Mouse (Mus musculus): ENCODE results near the gene Espn. TPM values are rescaled to one million over a fixed set of nuclear protein-coding genes. Genes with fewer than 3 reads are reported as not detected.
A peak's percentile ranks its signal among the peaks of the same experiment; 100 is the strongest.

Gene Espn
- total and polyA plus RNA-seq, 3 experiments: 4.3 to 48.0 (median 9.3) TPM

DNA sequence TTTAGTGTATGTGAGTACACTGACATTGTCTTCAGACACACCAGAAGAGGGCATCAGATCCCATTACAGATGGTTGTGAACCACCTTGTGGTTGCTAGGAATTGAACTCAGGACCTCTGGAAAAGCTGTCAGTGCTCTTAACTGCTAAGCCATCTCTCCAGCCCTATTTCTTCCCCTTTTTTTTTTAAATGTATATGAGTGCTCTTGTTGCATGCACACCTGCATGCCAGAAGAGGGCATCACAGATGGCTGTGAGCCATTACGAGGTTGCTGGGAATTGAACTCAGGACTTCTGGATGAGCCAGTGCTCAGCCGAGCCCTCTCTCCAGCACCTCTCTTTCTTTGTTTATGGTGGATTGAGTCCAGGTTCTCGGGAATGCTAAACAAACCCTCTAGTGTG lies 42.7 kb downstream of the Espn start:
- DNase-seq (ENCODE audit: low spot score) (no peak), ATAC-seq (ENCODE audit: extremely low read depth, insufficient number of reproducible peaks, low FRiP score, poor library complexity, severe bottlenecking) (no peak)
- Histone ChIP-seq H3K9me3 (replicated peaks) (no peaks in the 10 kb centered on the region), H3K4me1 (ENCODE audit: insufficient read depth, low read depth, low read length) (peaks cover 15% of the 10 kb centered on the region), H3K27me3 (ENCODE audit: insufficient read depth, low read length) (peaks cover 5% of the 10 kb centered on the region; the same call in 1 of the 2 replicates), H3K36me3 (replicated peaks) (peaks cover 8% of the 10 kb centered on the region), H3K4me3 (ENCODE audit: low read depth, low read length) (no peak overlapping the region)
- TF ChIP-seq POLR2AphosphoS5 (IDR thresholded peaks at IDR 0.05; ENCODE audit: insufficient replicate concordance, low read depth, low read length): no peak
- TF ChIP-seq TAL1 (conservative IDR thresholded peaks at IDR 0.05; ENCODE audit: low read depth, low read length): no peak
- no peak for TF ChIP-seq CTCF (IDR thresholded peaks at IDR 0.05; ENCODE audit: low read depth, low read length)
- no peak for TF ChIP-seq GATA2 (IDR thresholded peaks at IDR 0.05; ENCODE audit: borderline replicate concordance, low read depth, low read length)
- no peak for TF ChIP-seq GATA1 (IDR thresholded peaks at IDR 0.05; ENCODE audit: borderline replicate concordance, low read length)

DNA sequence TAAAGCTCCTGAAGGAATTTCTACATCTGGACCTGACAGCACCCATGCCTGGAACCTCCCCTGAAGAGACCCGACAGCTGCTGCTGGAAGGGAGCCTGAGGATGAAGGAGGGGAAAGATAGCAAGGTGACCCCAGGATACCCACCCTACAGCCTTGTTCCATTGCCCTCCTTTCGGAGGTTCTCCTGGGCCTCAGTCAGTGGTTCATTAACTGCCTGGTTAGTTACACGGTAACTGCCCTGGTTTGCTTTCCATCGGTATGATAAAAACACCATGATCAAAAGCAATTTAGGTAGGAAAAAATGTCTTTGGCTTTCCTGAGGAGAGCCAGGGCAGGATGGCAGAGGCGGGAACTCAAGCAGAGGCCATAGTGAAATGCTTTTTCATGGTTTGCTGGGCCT lies 43.5 kb downstream of the Espn start:
- no peak for DNase-seq (ENCODE audit: low spot score)
- ATAC-seq (ENCODE audit: extremely low read depth, insufficient number of reproducible peaks, low FRiP score, poor library complexity, severe bottlenecking): no peak
- H3K4me3 ChIP-seq (ENCODE audit: low read depth, low read length): no peak overlapping the region
- H3K9me3 ChIP-seq (replicated peaks): no peaks in the 10 kb centered on the region
- TF ChIP-seq GATA2 (IDR thresholded peaks at IDR 0.05; ENCODE audit: borderline replicate concordance, low read depth, low read length): no peak
- peaks cover 17% of the 10 kb centered on the region for H3K4me1 ChIP-seq (ENCODE audit: insufficient read depth, low read depth, low read length)
- peaks cover 11% of the 10 kb centered on the region; the same call in 1 of the 2 replicates for H3K27me3 ChIP-seq (ENCODE audit: insufficient read depth, low read length)
- peaks cover 13% of the 10 kb centered on the region for H3K36me3 ChIP-seq (replicated peaks)

DNA sequence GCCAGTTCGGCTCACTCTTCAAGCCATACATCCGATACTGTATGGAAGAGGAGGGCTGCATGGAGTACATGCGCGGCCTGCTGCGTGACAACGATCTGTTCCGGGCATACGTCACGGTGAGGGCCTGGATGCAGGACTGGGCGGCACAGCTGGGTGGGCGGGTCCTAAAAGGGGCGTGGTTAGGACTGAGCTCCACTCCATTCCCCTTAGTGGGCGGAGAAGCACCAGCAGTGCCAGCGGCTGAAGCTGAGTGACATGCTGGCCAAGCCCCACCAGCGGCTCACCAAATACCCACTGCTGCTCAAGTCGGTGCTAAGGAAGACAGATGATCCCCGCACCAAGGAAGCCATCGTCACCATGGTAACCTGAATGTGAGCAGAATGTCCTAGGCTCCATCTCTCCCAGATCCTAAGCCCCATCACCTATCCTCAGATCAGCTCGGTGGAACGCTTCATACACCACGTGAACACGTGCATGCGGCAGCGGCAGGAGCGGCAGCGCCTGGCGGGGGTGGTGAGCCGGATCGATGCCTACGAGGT lies 44.1 kb downstream of the Espn start:
- Histone ChIP-seq H3K4me1 (ENCODE audit: insufficient read depth, low read depth, low read length) (peaks cover 18% of the 10 kb centered on the region), H3K4me3 (ENCODE audit: low read depth, low read length) (peak overlapping the region; percentile 70), H3K36me3 (replicated peaks) (peaks cover 17% of the 10 kb centered on the region), H3K27me3 (ENCODE audit: insufficient read depth, low read length) (peaks cover 11% of the 10 kb centered on the region; the same call in 1 of the 2 replicates), H3K9me3 (replicated peaks) (no peaks in the 10 kb centered on the region)
- DNase-seq (ENCODE audit: low spot score): peak; percentile 74
- TF ChIP-seq GATA2 (IDR thresholded peaks at IDR 0.05; ENCODE audit: borderline replicate concordance, low read depth, low read length) (no peak), CTCF (IDR thresholded peaks at IDR 0.05; ENCODE audit: low read depth, low read length) (no peak), GATA1 (IDR thresholded peaks at IDR 0.05; ENCODE audit: borderline replicate concordance, low read length) (no peak), POLR2AphosphoS5 (IDR thresholded peaks at IDR 0.05; ENCODE audit: insufficient replicate concordance, low read depth, low read length) (no peak), TAL1 (conservative IDR thresholded peaks at IDR 0.05; ENCODE audit: low read depth, low read length) (no peak)
- ATAC-seq (ENCODE audit: extremely low read depth, insufficient number of reproducible peaks, low FRiP score, poor library complexity, severe bottlenecking): peak; percentile 90

GRCm38 (mm10) chr4:152107493-152107892 lies 44.7 kb downstream of the Espn start:
- Histone ChIP-seq H3K4me1 (ENCODE audit: insufficient read depth, low read depth, low read length) (peaks cover 18% of the 10 kb centered on the region), H3K4me3 (ENCODE audit: low read depth, low read length) (peak overlapping the region; percentile 70), H3K27me3 (ENCODE audit: insufficient read depth, low read length) (peaks cover 11% of the 10 kb centered on the region; the same call in 1 of the 2 replicates), H3K36me3 (replicated peaks) (peaks cover 17% of the 10 kb centered on the region), H3K9me3 (replicated peaks) (no peaks in the 10 kb centered on the region)
- peak; percentile 60; the same call in 1 of the 2 replicates for ATAC-seq (ENCODE audit: extremely low read depth, insufficient number of reproducible peaks, low FRiP score, poor library complexity, severe bottlenecking)
- peak; percentile 34 for DNase-seq (ENCODE audit: low spot score)
- TF ChIP-seq TAL1 (conservative IDR thresholded peaks at IDR 0.05; ENCODE audit: low read depth, low read length): no peak
- no peak for TF ChIP-seq GATA1 (IDR thresholded peaks at IDR 0.05; ENCODE audit: borderline replicate concordance, low read length)
- TF ChIP-seq POLR2AphosphoS5 (IDR thresholded peaks at IDR 0.05; ENCODE audit: insufficient replicate concordance, low read depth, low read length): no peak
- no peak for TF ChIP-seq GATA2 (IDR thresholded peaks at IDR 0.05; ENCODE audit: borderline replicate concordance, low read depth, low read length)
- no peak for TF ChIP-seq CTCF (IDR thresholded peaks at IDR 0.05; ENCODE audit: low read depth, low read length)

DNA sequence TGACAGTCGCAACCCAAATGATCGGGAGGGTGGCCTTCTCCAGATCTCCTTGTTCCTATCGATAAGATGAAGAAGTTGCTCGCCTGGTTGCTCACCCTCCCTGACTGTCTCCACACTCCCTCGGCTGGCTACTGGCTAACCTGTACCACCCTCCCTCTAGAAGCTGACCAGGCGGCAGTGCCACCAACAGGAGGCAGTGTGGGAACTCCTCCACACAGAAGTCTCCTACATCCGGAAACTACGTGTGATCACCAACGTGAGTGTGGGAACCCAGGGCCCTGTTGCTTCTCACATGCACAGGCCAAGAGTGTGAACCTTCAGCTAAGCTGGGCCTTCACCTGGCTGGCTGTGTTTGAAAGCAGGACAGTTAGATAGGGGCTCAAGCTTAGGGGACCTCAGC lies 45.4 kb downstream of the Espn start:
- DNase-seq (ENCODE audit: low spot score): no peak
- no peak for ATAC-seq (ENCODE audit: extremely low read depth, insufficient number of reproducible peaks, low FRiP score, poor library complexity, severe bottlenecking)
- Histone ChIP-seq H3K4me1 (ENCODE audit: insufficient read depth, low read depth, low read length) (peaks cover 18% of the 10 kb centered on the region), H3K4me3 (ENCODE audit: low read depth, low read length) (no peak overlapping the region), H3K27me3 (ENCODE audit: insufficient read depth, low read length) (peaks cover 8% of the 10 kb centered on the region; the same call in 1 of the 2 replicates), H3K36me3 (replicated peaks) (peaks cover 17% of the 10 kb centered on the region), H3K9me3 (replicated peaks) (no peaks in the 10 kb centered on the region)
- TF ChIP-seq TAL1 (conservative IDR thresholded peaks at IDR 0.05; ENCODE audit: low read depth, low read length): no peak
- TF ChIP-seq GATA1 (IDR thresholded peaks at IDR 0.05; ENCODE audit: borderline replicate concordance, low read length): no peak

DNA sequence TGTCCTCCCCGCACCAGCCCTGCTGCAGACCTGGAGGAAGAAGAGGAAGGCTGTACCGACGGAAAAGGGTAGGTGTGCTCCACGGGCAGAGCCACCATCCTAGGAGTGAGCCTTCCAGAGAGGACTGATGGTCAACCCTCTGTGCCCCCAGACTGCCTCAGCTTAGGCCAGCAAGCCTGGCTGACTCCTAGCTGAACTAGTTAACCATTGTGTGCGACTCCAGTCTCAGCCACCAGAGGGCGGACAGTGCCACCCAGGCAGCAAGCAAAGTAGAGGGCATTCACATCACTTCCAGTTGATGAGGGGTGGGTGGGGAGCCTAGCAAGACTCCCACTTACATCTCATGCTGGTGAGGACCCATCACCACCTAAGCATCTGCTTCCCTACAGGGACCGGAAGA lies 49.1 kb downstream of the Espn start:
- peak; percentile 65 for DNase-seq (ENCODE audit: low spot score)
- H3K9me3 ChIP-seq (replicated peaks): no peaks in the 10 kb centered on the region
- H3K4me1 ChIP-seq (ENCODE audit: insufficient read depth, low read depth, low read length): peaks cover 17% of the 10 kb centered on the region
- H3K36me3 ChIP-seq (replicated peaks): peaks cover 9% of the 10 kb centered on the region
- ATAC-seq (ENCODE audit: extremely low read depth, insufficient number of reproducible peaks, low FRiP score, poor library complexity, severe bottlenecking): peak; percentile 56; the same call in 1 of the 2 replicates
- H3K27me3 ChIP-seq (ENCODE audit: insufficient read depth, low read length): peaks cover 8% of the 10 kb centered on the region; the same call in 1 of the 2 replicates
- TF ChIP-seq CTCF (IDR thresholded peaks at IDR 0.05; ENCODE audit: low read depth, low read length) (peak; percentile 97), GATA1 (IDR thresholded peaks at IDR 0.05; ENCODE audit: borderline replicate concordance, low read length) (no peak), TAL1 (conservative IDR thresholded peaks at IDR 0.05; ENCODE audit: low read depth, low read length) (no peak), GATA2 (IDR thresholded peaks at IDR 0.05; ENCODE audit: borderline replicate concordance, low read depth, low read length) (no peak), POLR2AphosphoS5 (IDR thresholded peaks at IDR 0.05; ENCODE audit: insufficient replicate concordance, low read depth, low read length) (no peak)
- no peak overlapping the region for H3K4me3 ChIP-seq (ENCODE audit: low read depth, low read length)

Data from G1E (cell line).